Mouse (Mus musculus) urinary bladder, postnatal 4 days (tissue): ENCODE measurements around the gene Far2.

Source experiments
- DNase-seq, 2 experiments: peaks; one replicate each; pipeline ENCODE4 v3.0.0; 2021 to 2022; ENCODE audit warnings: low spot score in 2 of 2

The Far2 gene

GRCm38 (mm10) chr6:148046881-148047649 is at the start of gene Far2:
TSS of gene Far2 (plus strand) at chr6:148047259.
- DNase-seq, result no peak

GRCm38 (mm10) chr6:148000483-148000882 is 46.6 kb upstream of the Far2 start:
- DNase-seq, result no peak

GRCm38 (mm10) chr6:148001071-148001470 is 46.0 kb upstream of the Far2 start:
- DNase-seq, result no peak

- no peak for DNase-seq
Observed at GRCm38 (mm10) chr6:148006118-148006837, 40.8 kb upstream of the Far2 start.

- no peak for DNase-seq
Observed at GRCm38 (mm10) chr6:148040759-148041158, 6.3 kb upstream of the Far2 start.

- DNase-seq, result no peak
Observed at GRCm38 (mm10) chr6:148047650-148047988, 560 bp downstream of the Far2 start.

GRCm38 (mm10) chr6:148063131-148063530 is 16.1 kb downstream of the Far2 start:
- no peak for DNase-seq

GRCm38 (mm10) chr6:148066267-148066666 is 19.2 kb downstream of the Far2 start:
- DNase-seq, result no peak

- no peak for DNase-seq
Observed at GRCm38 (mm10) chr6:148068786-148069185, 21.7 kb downstream of the Far2 start.

- DNase-seq, result no peak
Observed at GRCm38 (mm10) chr6:148073599-148073998, 26.5 kb downstream of the Far2 start.

- DNase-seq, result no peak
Observed at GRCm38 (mm10) chr6:148074211-148074864, 27.3 kb downstream of the Far2 start.

GRCm38 (mm10) chr6:148083864-148084263 is 36.8 kb downstream of the Far2 start:
- no peak for DNase-seq

GRCm38 (mm10) chr6:148084403-148084802 is 37.3 kb downstream of the Far2 start:
- no peak for DNase-seq

- no peak for DNase-seq
Observed at GRCm38 (mm10) chr6:148097039-148097438, 50.0 kb downstream of the Far2 start.

- DNase-seq, result no peak
Observed at GRCm38 (mm10) chr6:148101977-148102376, 54.9 kb downstream of the Far2 start.

- no peak for DNase-seq
Observed at GRCm38 (mm10) chr6:148102434-148102833, 55.4 kb downstream of the Far2 start.

- no peak for DNase-seq
Observed at GRCm38 (mm10) chr6:148104212-148104611, 57.2 kb downstream of the Far2 start.

GRCm38 (mm10) chr6:148105722-148106268 is 58.7 kb downstream of the Far2 start:
- no peak for DNase-seq

GRCm38 (mm10) chr6:148108741-148109472 is 61.8 kb downstream of the Far2 start:
- no peak for DNase-seq

- DNase-seq, result no peak
Observed at GRCm38 (mm10) chr6:148110996-148111633, 64.1 kb downstream of the Far2 start.

- no peak for DNase-seq
Observed at GRCm38 (mm10) chr6:148116371-148116770, 69.3 kb downstream of the Far2 start.
